Mouse (Mus musculus) skeletal muscle tissue, adult 2 months (tissue): ENCODE measurements around the gene Habp2.
A peak's percentile ranks its signal among the peaks of the same experiment; 100 is the strongest.
"Not testable (repeated sequence)": the region's sequence is repeated elsewhere in the genome, so short reads cannot be mapped to it uniquely, and the experiment has no call there.

Experiments
- DNase-seq: peaks from one replicate; pipeline ENCODE4 v3.0.0-alpha.2; 2012; ENCODE audit warnings: low read depth, low spot score

Gene Habp2

GRCm38 (mm10) chr19:56296668-56297067 lies 9.7 kb downstream of the Habp2 start:
- DNase-seq = no peak

GRCm38 (mm10) chr19:56297264-56297663 lies 10.3 kb downstream of the Habp2 start:
- DNase-seq = no peak

GRCm38 (mm10) chr19:56300835-56301234 lies 13.9 kb downstream of the Habp2 start:
- DNase-seq = peak; percentile 87

GRCm38 (mm10) chr19:56316531-56316930 lies 29.6 kb downstream of the Habp2 start:
- DNase-seq = no peak

DNA sequence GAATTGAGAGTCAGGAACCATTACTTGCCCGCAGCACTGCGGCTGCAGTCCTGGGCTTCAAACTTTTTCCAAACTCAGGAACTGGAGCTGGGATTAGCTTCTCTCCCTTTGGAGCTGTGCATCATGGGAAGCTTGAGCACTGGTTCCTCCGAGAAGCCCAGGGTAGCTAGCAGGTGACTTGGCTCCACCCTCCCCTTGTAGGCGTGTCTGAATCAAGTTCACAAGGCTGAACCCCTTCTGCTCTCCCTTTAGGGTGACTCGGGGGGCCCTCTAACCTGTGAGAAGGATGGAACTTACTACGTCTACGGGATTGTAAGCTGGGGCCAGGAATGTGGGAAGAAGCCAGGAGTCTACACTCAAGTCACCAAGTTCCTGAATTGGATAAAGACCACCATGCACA lies 32.3 kb downstream of the Habp2 start:
- DNase-seq = no peak

DNA sequence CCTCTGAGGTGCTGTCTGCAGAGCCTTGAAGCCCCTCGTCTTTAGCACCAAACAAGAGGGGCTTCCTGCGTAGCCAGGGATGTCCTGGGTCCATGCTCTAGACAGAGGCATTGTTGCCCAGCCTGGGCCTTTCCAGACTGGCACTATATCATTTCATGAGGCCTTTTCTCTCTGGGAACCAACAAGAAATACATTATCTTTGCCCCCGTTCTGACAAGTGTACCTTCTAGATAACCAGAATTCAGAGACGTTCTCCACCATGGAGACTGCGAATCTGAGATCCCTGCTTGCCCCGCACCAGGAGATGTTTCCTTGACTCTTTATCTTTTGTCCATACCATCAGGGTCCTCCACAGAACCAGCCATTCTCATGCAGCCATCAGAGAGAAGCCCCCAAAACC lies 32.7 kb downstream of the Habp2 start:
- no peak for DNase-seq

GRCm38 (mm10) chr19:56320186-56320860 lies 33.4 kb downstream of the Habp2 start:
- DNase-seq = no peak

- no peak for DNase-seq
Observed at GRCm38 (mm10) chr19:56321303-56321920, 34.5 kb downstream of the Habp2 start.

- no peak for DNase-seq
Observed at GRCm38 (mm10) chr19:56325676-56326075, 38.7 kb downstream of the Habp2 start.

DNA sequence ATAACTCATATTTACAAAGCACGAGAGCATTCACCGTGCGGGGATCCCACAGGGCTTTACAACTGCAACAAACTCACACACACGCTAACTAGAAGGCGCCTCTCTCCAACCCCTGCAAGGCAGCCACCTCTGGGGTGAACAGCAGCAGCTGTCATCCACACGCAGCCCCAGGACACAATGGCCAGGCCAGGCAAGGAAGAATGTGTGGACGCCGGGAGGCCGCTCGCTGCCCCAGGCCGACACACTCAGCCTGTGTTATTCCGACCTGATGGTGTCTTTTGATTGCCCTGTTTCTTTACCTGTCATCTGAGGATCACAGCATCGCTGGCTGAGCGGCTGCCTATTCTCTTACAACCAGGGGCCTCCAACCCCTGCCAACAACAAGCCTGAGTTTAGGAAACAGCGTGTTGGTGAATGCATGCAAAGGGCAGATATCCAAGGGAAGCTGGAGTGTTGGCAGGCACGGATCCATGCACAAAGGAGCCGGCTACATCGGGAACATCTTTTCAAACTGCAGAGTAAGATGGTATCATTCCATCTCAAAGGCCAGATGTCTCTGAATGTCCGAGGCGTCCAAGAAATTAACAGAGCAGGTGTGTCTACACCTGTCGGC lies 39.4 kb downstream of the Habp2 start:
- no peak for DNase-seq

GRCm38 (mm10) chr19:56336321-56336720 lies 49.4 kb downstream of the Habp2 start:
- no peak for DNase-seq

DNA sequence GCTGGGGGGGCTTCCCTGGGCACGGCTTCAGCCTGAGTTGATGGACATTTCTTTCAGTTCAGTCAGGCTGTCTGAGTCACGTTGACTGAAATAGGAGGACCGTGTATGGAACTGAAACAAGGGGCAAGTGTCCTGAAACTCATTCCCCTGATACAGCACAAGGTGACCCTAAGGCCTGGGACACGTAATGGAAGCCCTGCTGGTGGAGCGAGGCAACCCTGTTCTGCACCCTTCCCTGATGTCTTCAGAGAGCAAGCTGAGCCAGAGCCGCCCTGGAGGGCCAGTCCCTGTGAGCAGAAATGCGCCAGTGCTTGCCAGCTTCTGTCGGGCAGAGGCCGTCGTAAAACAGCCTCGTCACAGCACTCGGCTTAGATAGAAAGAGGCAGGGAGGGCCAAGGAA lies 49.9 kb downstream of the Habp2 start:
- DNase-seq = no peak

GRCm38 (mm10) chr19:56342006-56342405 lies 55.1 kb downstream of the Habp2 start:
- peak; percentile 91 for DNase-seq

DNA sequence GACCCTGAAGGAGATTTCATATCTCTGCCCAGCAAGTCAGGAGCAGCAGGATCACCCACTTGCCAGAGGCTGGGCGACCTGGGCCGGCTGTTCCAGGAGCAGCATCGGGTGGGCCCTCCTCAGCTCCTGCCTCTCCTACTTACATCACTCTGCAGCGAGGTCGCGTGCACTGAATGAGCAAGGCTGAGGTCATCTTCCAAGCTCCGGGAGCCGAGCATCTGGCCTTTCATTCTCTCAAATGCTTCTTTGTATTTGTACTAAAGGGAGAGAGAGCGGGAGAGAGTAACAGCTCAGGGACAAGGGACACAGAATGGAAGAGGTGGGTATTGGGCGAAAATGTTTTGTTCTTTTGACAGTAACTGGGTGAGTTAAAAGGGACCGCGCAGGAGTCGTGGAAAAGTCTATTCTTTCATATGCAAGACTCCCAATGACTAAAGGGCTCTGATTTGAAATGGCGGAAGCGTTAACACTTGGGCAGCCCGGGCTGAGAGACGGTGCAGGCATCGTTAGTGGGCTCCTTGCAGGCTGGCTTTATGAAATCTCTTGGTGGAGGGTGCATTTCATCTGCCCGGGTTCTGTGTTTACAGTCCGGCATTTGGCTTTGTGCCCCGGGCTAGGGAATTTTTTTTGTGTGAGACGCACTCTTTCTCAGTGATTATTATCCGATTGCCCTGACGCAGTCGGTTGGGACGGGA lies 57.1 kb downstream of the Habp2 start:
- no peak for DNase-seq

DNA sequence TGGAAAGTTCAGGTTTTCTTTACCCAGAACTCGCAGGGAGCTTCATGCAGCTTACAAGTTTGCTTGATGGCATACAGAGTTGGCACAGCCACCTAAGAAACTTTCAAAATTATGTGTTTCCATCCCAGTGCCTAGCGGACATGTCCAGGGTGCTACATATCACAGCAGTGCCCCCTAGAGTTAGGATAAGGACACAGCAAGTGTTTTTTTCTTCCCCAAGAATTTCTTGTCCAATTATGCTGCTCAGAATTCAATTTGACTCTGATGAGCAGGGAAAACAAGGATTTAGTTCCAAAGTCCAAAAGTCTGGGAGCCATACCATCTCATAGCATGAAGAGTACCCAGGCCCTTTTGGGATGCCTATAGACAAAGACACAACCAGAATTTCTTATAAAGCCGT lies 59.1 kb downstream of the Habp2 start:
- no peak for DNase-seq

GRCm38 (mm10) chr19:56346750-56347149 lies 59.8 kb downstream of the Habp2 start:
- DNase-seq = no peak

DNA sequence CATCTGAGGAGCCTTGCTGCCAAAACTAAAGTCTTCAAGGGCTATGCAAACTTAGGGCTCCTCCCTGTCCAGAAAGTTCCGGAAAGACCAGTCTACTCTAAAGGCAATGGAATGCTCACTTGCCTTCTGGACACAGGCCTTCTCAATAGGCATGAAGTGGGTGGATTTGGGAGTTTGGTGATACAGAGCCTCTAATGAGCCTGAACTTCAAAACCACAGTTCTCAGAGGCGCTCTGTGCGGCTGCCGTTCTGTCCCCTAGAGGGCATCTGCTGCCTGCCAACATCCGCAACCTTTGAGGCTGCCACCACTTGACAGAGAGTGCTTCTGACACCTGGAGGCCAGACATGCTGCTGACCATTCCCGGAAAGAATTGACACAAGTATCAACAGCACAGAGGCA lies 62.4 kb downstream of the Habp2 start:
- DNase-seq = no peak

- no peak for DNase-seq
Observed at GRCm38 (mm10) chr19:56353689-56354088, 66.8 kb downstream of the Habp2 start.

- DNase-seq = no peak
Observed at GRCm38 (mm10) chr19:56355201-56355600, 68.3 kb downstream of the Habp2 start.

DNA sequence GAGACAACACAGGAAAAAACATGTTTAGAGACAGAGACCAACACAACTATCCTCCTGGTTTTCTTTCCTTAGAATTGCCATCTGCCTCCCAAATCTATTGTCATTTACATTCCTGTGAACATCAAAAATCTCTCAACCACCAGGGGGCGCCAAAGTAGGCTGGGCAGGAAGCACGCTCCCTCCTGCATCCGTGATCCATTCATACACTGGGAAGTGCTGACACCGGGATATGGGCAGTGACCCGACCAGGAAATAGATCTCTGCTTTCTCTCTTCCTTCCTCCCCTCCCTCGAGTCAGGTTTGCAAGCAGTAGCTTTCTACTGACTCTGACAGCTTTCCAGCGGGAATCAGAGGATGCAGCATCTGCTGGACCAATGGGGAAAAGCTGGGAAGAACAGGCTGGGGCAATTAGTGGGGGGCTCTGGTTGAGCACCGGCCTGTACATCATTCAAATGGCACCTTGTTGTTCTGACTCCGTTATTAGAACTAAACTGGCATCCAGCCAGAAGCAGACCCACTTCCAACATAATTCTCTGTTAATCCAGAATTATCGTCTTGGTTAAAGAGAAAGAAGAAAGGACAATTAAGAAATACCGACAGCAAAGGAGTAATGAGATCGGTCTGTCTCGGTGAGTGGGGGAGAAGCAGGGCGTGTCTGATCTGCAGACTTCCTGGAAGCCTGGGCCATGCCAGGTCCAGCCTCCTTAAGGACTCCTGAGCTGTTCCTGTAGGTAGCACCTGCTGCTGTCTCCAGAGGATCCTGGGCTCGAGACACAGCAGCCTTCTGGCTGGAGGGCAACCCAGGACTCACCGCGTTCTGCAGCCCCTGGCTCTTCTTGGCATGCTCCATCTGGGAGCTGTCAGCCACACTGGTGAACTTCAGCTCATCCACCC lies 69.8 kb downstream of the Habp2 start:
- DNase-seq = peak; percentile 54

DNA sequence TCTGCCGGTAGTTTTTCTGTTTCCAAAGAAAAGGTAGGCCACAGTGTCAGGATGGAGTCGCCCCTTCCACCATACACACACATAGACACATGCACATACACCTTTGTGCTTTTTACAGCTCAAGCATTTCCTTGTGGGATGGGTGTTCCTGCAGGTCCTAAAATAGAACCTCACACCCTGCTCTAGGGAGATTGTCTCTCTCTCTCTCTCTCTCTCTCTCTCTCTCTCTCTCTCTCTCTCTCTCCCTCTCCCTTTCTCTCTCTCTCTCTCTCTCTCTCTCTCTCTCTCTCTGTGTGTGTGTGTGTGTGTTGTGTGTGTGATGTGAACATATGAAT lies 70.4 kb downstream of the Habp2 start:
- not testable (repeated sequence) for DNase-seq

- no peak for DNase-seq
Observed at GRCm38 (mm10) chr19:56358890-56359289, 72.0 kb downstream of the Habp2 start.
